Comparison of ENCODE assay signal across 16 mouse cellular contexts in the genomic region with DNA sequence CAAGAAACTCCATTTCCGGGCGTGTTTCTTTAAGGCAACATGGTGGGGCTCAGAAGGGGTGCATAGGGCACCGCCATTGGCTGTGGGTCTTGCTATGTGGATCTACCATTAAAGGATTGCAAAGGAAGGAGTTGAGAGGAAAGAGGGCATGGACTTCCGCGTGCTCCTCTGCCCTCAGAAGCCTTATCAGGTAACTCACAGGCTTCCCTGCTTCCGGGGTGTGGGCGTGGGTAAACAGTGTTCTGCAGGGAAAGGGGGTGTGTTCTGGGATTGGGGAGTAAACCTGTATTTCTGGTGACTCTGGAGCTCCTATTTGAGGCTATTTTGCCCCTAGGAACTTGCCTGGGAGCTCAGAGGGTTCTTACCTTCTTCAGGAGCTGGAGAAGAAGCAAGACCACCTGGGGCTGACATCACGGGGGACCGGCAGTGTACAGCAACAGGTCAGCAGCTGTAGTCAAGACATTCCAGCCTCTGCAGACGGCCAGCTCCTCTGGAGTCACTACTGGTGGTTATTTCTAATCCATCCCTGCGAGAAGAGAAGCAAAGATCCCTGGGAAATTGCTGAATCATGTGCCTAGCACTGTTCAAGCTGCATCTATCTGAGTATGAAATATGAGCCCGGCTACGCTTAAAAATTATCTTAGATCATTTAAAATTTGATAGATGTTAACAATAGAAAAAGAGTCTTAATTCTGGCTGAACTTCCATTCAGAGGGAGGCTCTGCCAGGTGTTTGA. TPM values are rescaled to one million over a fixed set of nuclear protein-coding genes. Genes with fewer than 3 reads are reported as not detected.
A peak's percentile ranks its signal among the peaks of the same experiment; 100 is the strongest.
DNase-seq lines count a peak whose midpoint lies in the region; ATAC-seq and TF ChIP-seq lines count a peak whose summit lies in the region.
"Had no signal": no experiment of that assay in that cellular context is flagged by ENCODE, and none has a peak within 500 bp of the region (broad histone marks: within the 10 kb centered on the region; RNA-seq: fewer than 3 reads in every experiment).

No protein-coding gene starts in this region.

- H3K27ac ChIP-seq in lung, postnatal 0 days (ENCODE audit: low read length), result no peak overlapping the region
- H3K27ac ChIP-seq in hindbrain, postnatal 0 days, result no peak overlapping the region
- H3K27ac ChIP-seq: hindbrain, embryonic 13.5 days; kidney, postnatal 0 days; limb, embryonic 13.5 days; midbrain, embryonic 15.5 days; neural tube, embryonic 13.5 days had no signal

- H3K9ac ChIP-seq in lung, postnatal 0 days (replicated peaks; ENCODE audit: low read depth), result no peak overlapping the region
- no peak overlapping the region for H3K9ac ChIP-seq in hindbrain, postnatal 0 days (replicated peaks; ENCODE audit: low read length)
- H3K9ac ChIP-seq: hindbrain, embryonic 13.5 days; limb, embryonic 13.5 days; midbrain, embryonic 15.5 days; neural tube, embryonic 13.5 days had no signal

- H3K4me2 ChIP-seq in lung, postnatal 0 days (replicated peaks; ENCODE audit: low read depth, low read length), result no peak overlapping the region
- H3K4me2 ChIP-seq in hindbrain, postnatal 0 days (ENCODE audit: low read depth, low read length), result no peak overlapping the region
- H3K4me2 ChIP-seq: hindbrain, embryonic 13.5 days; limb, embryonic 13.5 days; midbrain, embryonic 15.5 days; neural tube, embryonic 13.5 days had no signal

- 53% methylated on average over 13 of the region's 13 CpGs for WGBS in lung, postnatal 0 days
- 79% methylated on average over 13 of the region's 13 CpGs for WGBS in hindbrain, postnatal 0 days

- peaks cover 3% of the 10 kb centered on the region for H3K27me3 ChIP-seq in megakaryocyte, embryonic 14.5 days (replicated peaks)
- H3K27me3 ChIP-seq in lung, postnatal 0 days (replicated peaks; ENCODE audit: insufficient read depth, low read length), result no peaks in the 10 kb centered on the region
- H3K27me3 ChIP-seq in hindbrain, postnatal 0 days (ENCODE audit: insufficient read depth, low read length), result no peaks in the 10 kb centered on the region
- H3K27me3 ChIP-seq: limb, embryonic 13.5 days; midbrain, embryonic 15.5 days; neural tube, embryonic 13.5 days had no signal

- TF ChIP-seq EP300 in lung, postnatal 0 days (IDR thresholded peaks at IDR 0.05), result no peak

- peaks cover 48% of the 10 kb centered on the region for H3K4me1 ChIP-seq in megakaryocyte, embryonic 14.5 days
- H3K4me1 ChIP-seq in lung, postnatal 0 days (ENCODE audit: insufficient read depth, low read depth, low read length), result peaks cover 4% of the 10 kb centered on the region; the same call in 1 of the 2 replicates
- no peaks in the 10 kb centered on the region for H3K4me1 ChIP-seq in hindbrain, postnatal 0 days (ENCODE audit: insufficient read depth, low read length)
- H3K4me1 ChIP-seq: hindbrain, embryonic 13.5 days; midbrain, embryonic 15.5 days; neural tube, embryonic 13.5 days had no signal

- TF ChIP-seq CTCF in lung, postnatal 0 days (IDR thresholded peaks at IDR 0.05), result no peak
- no peak for TF ChIP-seq CTCF in hindbrain, postnatal 0 days (IDR thresholded peaks at IDR 0.05; ENCODE audit: low read depth)

- H3K9me3 ChIP-seq in megakaryocyte, embryonic 14.5 days, result no peaks in the 10 kb centered on the region
- no peaks in the 10 kb centered on the region for H3K9me3 ChIP-seq in lung, postnatal 0 days (ENCODE audit: low read length)
- no peaks in the 10 kb centered on the region for H3K9me3 ChIP-seq in hindbrain, postnatal 0 days (ENCODE audit: low read length)
- H3K9me3 ChIP-seq: hindbrain, embryonic 13.5 days; limb, embryonic 13.5 days; midbrain, embryonic 15.5 days; neural tube, embryonic 13.5 days had no signal

- ATAC-seq in megakaryocyte, adult 5-6 weeks (ENCODE audit: poor library complexity, severe bottlenecking), result no peak
- ATAC-seq in lung, postnatal 0 days, result peak; percentile 68
- no peak for ATAC-seq in hindbrain, postnatal 0 days
- ATAC-seq: CD4-positive, CD25-positive, alpha-beta regulatory T cell, adult 4 months; midbrain, embryonic 15.5 days had no signal

- H3K36me3 ChIP-seq in megakaryocyte, embryonic 14.5 days (replicated peaks; ENCODE audit: low read length), result no peaks in the 10 kb centered on the region
- H3K36me3 ChIP-seq in lung, postnatal 0 days (ENCODE audit: insufficient read depth, low read length), result no peaks in the 10 kb centered on the region
- H3K36me3 ChIP-seq in hindbrain, postnatal 0 days (ENCODE audit: insufficient read depth, low read length), result no peaks in the 10 kb centered on the region
- H3K36me3 ChIP-seq: hindbrain, embryonic 13.5 days; limb, embryonic 13.5 days; midbrain, embryonic 15.5 days; neural tube, embryonic 13.5 days had no signal

- DNase-seq in liver, result peak; percentile 63
- peak; percentile 70 for DNase-seq in lung, postnatal 0 days (ENCODE audit: low spot score)
- peak; percentile 22 for DNase-seq in yolk sac, embryonic 10.5 days (ENCODE audit: low spot score)
- no peak for DNase-seq in cerebellum, adult 9-10 months
- DNase-seq in hindbrain, postnatal 0 days (ENCODE audit: low spot score), result no peak
- no peak for DNase-seq in thymus, postnatal 25 days
- DNase-seq: adrenal gland, postnatal 10 days; thymus, postnatal 36 days had no signal

- H3K4me3 ChIP-seq in megakaryocyte, embryonic 14.5 days (replicated peaks), result peak overlapping the region; percentile 83
- H3K4me3 ChIP-seq in lung, postnatal 0 days (ENCODE audit: low read depth, low read length), result no peak overlapping the region
- no peak overlapping the region for H3K4me3 ChIP-seq in hindbrain, postnatal 0 days (ENCODE audit: low read length)
- H3K4me3 ChIP-seq: hindbrain, embryonic 13.5 days; limb, embryonic 13.5 days; midbrain, embryonic 15.5 days; neural tube, embryonic 13.5 days had no signal

RNA-seq across cellular contexts. Expression of a gene that starts 23.7 kb away (rescaled TPM):
- polyA plus RNA-seq in megakaryocyte, embryonic 14.5 days (2012; ENCODE audit: insufficient read depth, low replicate concordance), result 0.65 and 0.69 TPM in 2 replicates
- total RNA-seq in megakaryocyte, adult 5-6 weeks (2015), result not detected in 2 replicates
- total RNA-seq in megakaryocyte, adult 5-6 weeks (2017), result 0.07 and 0.20 TPM in 2 replicates
- polyA plus RNA-seq in lung, postnatal 0 days (2015; fragmentation: Nextera tagmentation; extraction: Ambion mirVana), result 3.4 and 3.6 TPM in 2 replicates
- total RNA-seq in hindbrain, postnatal 0 days (2014; rRNA removed), result 15.3 and 17.7 TPM in 2 replicates
- 4.8 and 4.9 TPM in 2 replicates for polyA plus RNA-seq in hindbrain, postnatal 0 days (2015; fragmentation: Nextera tagmentation; extraction: Ambion mirVana)
- polyA plus RNA-seq: CD4-positive, CD25-positive, alpha-beta regulatory T cell, adult 4 months had no signal

Comparison
In these comparisons a context has a peak if more than half of its experiments do, and no peak if none do; other contexts are left out.
1. DNase-seq: peak in liver (single experiment), lung, postnatal 0 days (single experiment) and yolk sac, embryonic 10.5 days (single experiment); none in cerebellum, adult 9-10 months (single experiment), hindbrain, postnatal 0 days (single experiment) and thymus, postnatal 25 days (single experiment).